Mouse (Mus musculus): ENCODE data around the gene Tuba3b.

The Tuba3b gene

DNA sequence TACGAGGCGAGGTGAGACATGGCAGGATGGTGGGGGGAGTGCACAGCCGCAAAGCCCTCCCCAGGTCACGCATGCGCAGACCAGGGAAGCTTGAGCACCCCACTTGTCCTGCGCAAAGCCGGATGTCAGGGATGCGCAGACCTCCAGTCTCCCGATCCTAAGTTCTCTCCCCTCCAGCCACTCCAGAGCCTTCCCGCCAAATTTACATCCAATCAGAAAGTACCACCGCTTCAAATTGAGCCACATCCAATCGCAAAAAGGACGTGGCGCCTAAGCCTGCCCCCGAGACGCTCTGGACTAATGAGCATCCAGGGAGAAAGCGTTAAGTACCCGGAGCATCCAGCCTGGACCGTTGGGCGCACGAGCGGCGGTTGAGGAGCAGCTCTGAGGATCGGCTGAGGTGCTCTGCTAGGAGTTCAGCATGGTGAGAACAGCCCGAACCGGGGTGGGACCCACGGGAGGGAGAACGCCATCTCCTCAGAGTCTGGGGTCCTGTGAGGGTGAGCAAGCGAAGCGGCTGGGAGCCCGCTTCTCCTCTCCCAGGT is at the start of gene Tuba3b:
Gene Tuba3b, plus strand, starts transcription at position 92 of the 545 bp plus-strand sequence.
- DNase-seq = no peak

DNA sequence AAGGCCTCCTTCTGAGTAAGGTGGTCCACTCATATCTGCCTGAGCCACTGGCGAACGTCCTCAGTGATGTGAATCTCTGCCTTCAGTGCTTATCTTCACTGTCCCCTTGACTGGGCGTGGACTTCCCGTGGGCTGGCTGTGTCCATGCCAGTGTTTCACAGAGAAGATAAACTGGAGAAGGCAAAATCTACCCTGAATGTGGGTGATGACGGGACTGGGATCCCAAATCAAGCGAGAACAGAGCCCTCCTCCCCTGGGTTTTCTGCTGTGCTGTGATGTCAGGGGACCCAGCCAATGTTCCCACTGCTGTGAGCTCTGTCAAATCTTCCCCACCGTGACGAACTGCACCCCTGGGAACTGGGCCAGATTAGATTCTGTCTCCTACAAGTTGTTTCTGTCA is 48.3 kb upstream of the Tuba3b start:
- peak; percentile 58 for DNase-seq

DNA sequence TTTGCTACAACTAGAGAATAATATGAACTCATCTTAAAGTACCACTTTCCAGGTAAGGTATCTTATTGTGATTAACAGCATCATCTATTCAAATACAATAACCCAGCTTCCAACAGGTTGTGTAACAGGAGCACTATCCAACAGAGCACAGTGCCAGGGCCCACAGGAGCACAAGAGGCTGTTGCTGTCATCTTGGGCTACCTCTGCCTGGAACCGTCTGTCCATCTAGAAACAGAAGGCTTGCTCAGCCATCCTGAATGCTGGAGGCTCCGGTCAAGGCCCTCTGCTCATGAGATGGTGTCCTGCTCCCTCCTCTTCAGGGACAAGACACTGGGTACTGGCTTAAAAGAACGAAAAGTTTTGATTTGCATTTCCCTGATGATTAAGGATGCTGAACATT is 47.7 kb upstream of the Tuba3b start:
- DNase-seq = no peak

DNA sequence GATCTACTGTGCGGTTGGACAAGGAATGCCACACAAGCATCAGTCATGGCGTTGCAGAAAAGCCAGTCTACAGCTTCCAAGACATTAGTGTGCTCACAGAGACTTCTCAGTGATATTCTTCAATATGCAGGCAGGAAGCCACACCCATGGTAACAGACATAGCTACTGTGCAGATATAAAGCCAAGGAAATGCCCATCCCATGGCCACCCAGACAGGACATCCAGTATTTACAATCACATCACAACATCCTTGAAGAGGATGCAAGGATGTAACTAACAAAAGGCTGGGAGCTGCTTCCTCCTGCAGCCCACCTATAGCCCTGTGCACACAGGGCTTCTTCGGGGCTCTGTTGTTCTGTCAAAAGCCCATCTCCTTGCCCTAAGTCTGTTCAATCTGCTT is 46.9 kb upstream of the Tuba3b start:
- DNase-seq = peak; percentile 67

DNA sequence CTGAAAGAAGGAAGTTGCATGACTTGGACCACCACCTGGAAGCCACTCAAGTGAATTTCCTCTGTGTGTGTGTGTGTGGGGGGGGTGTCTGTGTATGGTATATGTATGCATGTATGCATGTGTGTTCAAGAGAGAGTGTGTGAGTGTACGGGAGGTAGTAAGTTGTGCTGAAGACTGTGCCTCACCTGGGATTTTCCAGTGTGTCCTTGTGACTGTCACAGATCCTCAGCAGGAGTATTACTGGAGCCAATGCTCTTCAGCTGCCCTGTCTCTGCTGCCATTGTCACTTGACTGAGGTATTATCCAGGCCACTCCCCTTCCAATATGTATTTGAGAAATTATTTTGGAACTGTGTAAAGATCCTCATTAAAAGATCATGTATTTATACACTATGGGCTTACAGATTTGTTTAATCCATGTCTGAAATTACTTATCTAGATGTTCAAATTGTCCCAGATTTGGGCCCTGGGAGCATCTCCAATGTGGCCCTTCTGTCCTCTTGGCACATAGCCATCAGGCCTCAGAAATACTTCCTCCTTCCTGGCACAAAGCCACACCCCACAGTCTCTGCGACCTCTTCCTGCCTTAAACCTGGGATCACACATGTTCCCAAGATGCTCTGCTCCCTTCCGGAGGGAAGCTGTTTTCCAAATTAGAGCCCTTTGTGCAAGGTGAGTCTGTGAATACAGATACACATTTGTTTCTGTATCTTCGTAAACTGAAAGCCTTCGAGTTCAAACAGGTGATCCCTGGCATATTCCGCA is 42.1 kb upstream of the Tuba3b start:
- DNase-seq = peak; percentile 16

DNA sequence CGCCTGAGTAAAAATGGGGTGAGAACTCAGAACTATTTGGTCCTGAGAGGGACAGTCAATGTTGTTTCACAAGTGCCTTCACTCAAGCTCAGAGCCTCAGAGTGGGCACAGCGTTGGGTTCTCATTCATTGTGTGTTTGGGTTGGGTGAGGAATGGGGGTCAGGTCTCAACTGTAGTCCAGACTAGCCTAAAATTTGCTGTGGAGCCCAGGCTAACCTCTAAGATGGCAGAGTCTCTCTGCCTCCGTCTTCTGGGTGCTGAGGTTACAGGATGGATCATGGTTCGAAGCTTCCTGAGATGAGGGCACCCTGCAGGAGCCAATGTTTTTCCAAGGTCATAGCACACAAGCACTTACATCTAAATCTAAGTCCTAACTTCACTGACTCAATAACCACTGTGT is 38.8 kb upstream of the Tuba3b start:
- no peak for DNase-seq

DNA sequence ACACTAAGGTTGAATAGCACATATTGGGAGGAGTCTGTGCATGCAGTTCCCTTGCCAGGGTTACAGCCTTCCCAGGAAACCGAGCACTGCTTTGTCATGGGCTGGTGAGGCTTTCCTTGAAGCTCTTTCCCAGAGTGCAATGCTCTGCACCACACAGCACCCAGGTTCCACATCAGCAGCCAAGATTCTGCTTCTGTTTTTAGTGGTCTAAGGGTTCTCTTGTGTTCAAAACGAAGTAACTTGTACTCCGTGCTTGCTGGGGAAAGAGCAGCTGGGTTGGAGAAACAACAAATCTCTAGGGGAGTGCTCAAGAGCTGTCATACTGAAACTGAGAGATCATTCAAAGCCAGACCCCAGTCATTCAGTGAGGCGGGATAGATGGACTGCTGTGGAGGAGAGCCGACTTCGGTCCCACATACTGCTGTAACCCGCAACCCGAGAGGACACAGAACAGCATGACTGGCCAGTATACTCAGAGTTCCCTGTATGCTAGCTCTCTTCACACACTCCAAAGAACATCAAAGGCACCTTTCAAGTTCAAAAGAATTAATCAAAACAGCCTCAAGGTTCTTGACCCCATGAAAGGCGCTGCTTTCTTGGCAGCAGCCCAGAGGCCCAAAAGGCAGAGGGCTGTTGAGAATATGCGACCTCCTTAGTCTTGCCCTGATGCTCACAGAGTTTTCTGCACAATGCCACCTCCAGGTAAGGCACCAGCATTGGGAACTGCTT is 36.9 kb upstream of the Tuba3b start:
- DNase-seq = peak; percentile 35

DNA sequence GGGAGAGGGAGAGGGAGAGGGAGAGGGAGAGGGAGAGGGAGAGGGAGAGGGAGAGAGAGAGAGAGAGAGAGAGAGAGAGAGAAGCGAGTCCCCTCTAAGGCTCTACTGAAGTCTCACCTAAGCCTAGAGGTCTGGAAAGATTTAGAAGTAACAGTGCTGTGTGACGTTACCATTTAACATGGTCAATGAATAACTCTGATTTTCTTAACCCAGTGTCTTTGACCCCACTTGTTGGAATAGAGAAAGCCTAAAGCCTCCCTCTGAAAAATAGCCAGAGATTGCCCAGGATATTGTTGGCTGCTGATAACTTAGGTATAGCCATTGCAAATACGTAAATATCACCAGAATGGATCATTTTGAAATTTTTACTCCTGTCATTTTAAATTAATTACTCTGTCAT is 35.8 kb upstream of the Tuba3b start:
- DNase-seq = no peak

DNA sequence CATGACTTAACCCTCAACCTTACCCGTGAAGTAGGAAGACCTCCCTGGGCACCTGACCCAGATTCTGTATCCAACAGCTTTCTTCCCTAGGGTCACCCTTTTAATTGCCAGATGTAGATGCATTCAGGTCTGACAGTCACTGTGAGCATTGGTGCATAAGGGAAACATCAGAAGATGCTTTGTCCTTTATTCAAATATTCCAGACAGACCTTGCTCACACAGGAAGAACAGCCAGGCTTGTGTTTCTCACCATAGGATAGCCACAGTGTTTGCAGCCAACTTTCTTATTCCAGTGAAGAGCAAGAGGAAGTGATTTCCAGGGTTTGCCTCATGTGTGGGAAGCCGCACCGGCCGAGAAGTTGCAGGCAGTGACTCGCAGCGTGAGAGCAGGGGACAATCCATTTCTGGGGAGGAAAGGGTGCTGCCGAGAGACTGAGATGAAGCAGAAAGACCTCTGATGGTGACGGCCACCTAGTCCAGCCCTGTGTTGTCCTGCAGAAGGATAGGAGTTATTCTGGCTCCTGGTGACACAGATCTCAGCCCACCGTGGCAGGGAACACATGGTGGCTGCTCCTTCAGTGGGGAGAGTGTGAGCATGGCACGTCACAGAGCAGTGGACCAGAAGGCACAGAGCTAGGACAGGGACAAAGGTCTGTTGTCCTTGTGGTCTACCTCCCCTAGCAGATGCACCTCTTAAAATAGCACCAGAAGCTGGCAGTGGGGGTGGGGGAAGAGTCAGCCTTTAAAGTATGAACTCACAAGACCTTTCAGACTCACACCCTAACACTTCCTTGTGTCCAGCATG is 34.0 kb upstream of the Tuba3b start:
- peak; percentile 12 for DNase-seq

DNA sequence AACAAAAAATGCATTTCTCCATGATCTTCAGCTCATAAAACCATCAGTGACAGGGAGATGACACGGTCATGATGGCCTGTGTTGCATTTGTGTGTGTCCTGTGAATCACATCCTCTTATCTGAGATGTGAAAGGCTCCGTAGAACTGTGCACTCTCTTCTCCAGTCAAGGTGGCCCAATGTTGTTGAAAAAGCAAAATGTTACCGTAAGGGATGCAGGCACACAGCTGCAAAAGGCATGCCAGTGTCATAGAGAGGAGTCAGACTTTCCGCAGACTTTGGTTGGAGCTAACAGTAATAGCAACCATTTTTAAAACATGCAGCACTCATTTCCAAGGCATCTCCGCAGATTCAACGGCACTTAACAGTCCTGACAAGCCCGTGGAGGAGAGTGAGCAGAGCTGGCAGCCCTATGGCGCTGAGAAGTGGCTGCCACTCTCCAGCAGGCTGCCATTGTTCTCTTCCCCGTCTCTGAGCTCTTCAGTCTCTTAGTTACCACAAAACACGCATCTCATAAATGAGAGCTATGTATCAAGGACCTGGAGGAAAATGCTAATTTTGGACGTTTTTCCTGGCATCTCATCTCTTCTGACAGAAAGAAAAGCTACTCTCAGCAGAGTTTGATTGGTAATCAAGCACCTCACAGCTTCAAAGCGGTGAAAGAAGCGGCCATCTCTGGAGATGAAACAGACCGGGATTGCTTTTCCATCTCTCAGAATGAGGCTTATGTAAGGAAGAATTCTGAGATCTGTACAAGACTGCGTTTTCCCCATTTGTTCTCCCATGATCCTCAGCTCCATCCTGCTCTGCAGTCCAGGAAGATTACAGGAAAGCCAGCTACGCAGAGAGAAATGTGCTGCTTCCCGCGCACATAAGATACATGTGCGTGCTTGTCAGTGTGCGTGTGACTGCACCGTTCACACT is 30.2 kb upstream of the Tuba3b start:
- no peak for DNase-seq

DNA sequence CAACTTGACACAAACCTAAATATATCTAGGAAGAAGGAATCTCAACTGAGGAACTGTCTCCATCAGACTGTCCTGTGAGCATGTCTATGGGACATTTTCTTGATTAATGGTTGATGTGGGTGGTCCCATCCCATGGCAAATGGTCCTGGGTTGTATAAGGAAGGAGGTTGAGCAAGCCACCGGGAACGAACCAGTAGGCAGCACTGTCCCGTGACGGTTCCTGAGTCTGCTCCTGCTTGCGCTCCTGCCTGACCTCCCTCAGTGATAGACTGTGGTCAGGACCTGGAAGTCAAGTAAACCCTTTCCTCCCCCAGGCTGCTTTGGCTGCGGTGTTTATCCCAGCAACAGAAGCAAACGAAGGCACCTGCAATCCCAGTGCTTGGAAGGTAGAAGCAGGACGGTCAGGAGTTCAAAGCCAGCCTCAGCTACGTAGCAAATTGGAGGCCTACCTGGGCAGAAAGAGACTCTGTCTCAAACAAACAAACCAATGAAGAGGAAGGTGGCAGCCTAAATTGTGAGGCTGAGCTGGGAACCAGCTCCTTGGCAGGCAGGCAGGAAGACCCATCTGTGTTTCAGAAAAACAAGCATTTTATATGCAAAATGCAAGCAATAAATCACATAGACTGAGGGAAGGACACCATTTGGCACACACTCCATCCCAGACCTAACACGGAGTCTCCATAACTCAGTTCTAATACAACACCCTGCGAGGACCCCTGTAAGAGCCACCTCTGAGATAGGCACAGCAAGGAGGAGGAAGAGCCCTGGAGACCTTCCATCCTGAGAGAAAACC is 24.9 kb upstream of the Tuba3b start:
- DNase-seq = no peak

DNA sequence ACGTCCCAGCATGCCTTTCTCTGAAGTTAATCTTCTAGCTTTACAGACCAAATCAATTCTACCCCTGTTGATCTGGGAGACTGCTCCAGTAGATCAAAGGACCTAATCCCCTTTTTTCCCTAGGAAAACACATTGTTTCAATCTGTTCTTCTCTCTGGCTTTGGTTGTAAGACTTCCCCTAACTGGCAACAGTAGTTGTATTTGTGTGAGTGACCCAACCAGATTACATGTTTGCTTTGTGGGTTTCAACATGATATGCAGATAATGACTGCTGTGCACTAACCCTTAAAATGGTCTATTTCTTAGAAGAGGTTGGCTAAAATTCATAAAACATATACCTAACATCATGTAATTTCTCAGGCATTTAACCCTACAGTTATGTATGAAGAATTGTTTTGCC is 24.0 kb upstream of the Tuba3b start:
- no peak for DNase-seq

DNA sequence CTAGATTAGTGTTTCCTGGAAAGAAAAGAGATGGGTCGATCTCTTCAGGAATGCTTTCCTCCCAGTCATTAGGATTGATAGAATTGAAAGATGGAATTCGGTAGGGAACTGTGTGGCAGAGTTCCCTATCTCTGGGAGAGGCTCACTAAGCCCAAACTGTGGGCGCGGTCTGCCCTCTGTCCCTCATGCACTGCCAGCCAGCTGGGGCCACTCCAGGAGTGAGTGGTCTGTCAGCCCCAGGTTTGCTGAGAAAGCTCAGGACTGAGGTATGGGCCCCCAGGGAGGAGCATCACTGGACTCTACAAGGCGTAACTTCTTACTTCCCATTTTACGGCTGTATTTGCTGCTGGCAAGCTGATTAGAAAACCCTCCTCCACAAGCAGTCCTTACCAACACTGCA is 23.5 kb upstream of the Tuba3b start:
- no peak for DNase-seq

DNA sequence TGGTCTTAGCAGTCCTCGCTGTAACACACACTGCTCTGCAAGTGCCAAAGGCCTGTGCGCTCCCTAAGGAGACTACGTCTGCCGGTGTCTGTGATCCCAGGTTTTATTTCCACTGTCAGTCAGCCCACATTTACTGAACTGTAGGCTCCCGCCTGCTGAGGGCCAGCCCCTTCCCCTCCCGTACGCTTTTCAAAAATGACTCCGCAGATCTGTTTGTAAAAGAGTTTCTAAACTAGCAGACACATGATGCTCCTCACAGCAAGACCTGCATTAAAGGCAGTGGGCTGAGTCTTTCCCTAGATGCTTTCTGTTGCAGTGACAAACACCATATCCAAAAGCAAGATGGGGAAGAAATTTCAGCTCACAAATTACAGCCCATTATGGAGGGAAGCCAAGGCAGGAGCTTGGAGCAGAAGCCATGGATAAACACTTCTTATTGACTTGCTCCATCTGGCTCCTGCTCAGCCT is 23.0 kb upstream of the Tuba3b start:
- DNase-seq = peak; percentile 42

DNA sequence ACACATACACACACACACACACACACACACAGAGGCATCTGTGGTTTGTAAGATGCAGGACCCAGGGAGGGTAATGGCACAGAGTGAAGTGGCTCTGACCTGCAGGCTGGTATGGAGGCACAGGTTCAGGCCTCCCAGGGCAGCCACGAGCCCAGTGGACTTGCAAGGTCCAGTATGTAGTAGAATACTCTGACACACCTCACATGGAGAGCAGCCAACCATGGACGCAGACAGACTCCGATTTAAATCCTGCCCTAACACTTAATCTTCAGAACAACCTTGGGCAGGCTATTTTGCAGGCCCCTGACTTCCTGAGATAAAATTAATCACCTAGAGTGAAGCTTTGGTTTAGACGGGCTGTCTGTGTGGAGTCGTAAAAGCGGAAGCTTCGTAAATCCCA is 21.6 kb upstream of the Tuba3b start:
- DNase-seq = no peak

DNA sequence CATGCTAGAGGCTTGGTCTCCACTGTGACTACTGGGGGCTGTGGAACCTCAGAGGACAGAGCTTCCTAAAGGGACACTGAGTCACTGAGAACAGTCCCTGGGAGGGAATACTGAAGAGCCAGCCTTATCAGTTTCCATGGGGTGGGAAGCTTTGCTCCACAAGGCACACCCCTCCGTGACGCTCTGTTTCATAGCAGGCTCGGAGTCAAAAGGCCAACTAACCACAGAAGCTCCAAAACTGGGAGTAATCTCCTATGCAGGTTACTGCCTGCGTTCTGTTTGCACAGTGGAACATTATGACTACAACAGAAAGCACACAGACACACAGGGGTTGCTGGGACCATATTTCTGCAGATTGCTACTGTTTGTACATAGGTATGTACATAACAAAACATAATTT is 19.7 kb upstream of the Tuba3b start:
- no peak for DNase-seq

DNA sequence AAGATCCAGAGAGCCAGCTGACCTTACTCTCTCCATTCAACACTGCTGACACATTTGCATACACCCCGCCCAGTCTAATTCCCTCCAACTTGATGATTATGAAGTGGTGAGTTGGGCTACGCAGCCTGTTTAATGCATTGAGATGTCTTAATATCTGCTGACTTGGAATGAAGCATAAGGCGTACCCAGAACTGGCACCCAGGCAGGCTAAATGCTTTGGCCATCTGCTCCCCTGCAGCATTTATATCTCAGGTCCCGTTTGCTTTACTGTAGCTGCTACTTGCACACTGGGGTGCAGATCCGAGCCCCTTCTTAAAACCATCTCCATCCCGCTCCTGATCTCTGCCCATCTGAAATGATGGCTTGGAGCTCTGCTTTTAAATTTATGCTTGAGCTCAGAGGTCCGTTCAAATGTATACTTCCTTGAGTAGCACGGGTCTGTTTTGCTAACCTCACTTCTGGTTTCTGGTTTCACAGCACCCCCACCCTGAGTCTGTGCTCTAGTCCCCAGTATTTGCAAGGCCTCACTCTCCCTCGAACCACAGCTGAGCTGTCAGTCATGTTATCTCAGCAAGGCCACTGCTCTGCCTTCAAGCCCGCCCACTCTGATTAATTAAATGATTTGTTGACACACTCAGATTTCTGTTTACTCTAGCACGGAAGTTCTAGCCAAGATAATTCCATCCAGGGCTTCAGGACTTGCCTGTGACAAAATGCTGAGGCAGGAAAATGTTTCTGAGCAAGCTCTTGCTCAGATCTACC is 16.6 kb upstream of the Tuba3b start:
- peak; percentile 74 for DNase-seq

DNA sequence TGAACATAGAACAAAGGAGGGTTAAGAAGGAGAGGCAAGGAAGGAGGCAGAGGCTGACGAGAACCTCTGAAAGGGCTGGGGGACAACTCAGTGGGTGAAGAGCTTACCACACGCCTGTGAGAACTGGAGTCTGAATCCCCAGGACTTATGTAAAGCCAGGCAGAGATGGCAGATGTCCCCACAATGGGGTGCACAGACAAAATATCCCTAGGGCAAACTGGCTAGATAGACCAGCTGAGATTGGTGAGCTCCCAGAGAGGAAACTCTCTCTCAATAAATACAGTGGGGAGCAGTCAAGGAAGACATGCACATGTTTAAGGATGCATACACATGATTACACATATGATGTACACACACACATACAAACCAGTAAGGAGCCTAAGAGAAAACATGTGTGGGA is 11.4 kb upstream of the Tuba3b start:
- no peak for DNase-seq

DNA sequence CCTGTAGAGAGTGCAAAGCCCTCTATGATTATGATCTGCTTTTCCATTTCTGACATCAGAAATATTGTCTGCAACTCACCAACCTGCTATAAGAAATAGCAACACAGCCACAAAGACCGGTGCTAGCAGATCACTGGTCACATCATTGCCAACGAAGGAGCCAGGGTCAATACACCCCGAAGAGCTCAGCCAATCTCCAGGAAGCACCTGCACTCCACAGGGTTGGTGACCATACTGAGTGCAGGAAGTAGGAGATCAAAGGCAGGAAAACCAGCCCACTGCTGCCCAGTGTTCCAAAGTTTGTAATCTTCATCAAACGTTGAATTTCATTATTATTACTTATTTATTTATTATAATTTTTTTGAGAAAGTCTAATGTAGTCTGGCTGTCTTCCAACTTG is 10.9 kb upstream of the Tuba3b start:
- peak; percentile 29 for DNase-seq

DNA sequence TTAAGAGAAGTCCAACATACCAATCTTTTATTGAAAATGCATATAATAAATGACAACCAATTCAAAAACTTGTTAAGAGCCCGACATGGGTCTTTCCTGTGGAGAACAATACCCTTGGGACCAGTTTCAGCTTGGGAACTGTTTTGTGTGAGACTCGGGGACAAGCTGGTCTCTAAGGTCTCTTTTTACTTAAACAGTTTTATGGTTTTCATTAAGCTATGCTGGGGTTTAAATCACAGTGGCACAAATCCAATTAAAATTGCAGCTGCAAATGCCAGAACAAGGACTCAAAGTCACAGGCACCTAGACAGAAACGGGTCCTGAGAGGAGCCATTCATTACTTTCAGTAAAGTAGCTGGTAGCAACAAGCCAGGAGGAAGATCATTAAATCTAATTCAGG is 10.4 kb upstream of the Tuba3b start:
- no peak for DNase-seq

DNA sequence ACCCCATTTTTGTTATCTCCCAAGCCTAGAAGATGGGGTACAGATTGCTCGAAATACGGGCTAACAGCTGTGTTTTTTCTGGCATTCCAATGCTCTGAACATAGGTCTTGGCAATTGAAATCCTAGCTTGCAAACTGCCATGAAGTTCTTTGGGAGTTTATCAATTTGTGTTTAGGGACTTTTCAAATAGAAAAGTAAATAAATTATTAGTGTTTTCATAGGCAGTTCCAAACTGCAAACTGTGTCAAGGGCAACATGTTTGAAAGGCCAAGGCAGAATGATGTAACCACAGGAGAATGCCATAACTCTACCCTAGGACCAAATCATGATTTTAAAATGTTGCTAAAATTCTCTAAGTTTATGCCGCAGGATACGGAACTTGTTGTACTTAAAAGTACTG is 7.8 kb upstream of the Tuba3b start:
- no peak for DNase-seq

All from lung, postnatal 10 days (tissue).